Mouse (Mus musculus) adipocyte (in vitro differentiated cells): ENCODE measurements around the gene Tjp2.
A peak's percentile ranks its signal among the peaks of the same experiment; 100 is the strongest.

Source experiments
- DNase-seq: peaks from one replicate; pipeline ENCODE4 v3.0.0-alpha.2; 2016; ENCODE audit warnings: low spot score

Tjp2 gene

DNA sequence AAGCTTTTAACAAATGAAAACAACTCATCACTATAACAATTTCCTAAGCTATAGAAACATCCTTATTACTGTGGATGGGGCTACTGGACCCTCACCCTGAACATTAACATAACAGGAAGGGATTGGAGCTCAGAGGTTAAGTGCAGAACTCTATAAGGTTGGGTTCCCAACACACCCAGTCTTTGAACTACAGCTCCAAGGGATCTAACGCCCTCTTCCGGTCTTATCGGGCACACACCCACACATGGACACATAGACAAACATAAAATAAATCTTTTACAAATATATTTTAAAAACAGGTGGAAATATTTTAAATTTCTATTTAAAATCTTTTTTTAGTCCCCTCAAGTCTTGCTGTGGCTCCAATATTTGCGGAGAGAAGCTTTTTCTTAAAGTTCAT is 3.4 kb downstream of the Tjp2 start:
- DNase-seq = no peak

DNA sequence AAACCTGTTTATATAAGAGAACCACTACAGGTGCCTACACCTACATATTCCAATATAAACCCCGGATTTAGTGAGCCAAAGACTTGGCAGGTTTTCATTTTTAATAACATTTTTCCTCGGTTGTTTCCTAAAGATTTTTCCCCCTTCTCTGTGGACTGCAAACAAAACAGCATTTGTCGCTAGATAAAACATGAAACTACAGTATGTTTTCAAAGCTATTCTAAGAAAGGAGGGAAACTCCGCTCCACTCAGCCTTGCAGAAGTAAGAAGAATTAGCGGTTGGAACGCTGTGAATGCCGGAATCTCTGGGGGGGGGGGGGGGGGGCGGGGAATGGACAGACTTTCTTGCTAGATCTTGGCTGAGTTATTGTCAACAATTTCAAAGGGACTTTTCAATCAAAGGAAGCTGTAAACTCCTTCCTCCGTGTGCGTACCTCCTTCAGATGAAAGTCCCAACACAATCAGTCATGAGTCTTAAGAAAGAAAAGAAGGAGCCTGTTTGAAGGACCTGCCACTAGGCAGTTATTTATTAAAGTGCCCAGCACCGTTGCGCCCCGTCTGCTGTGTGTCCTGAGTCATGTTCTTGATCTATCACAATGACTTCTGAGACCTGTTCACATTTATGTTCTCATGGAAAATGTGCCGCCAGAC is 3.9 kb downstream of the Tjp2 start:
- DNase-seq = no peak

DNA sequence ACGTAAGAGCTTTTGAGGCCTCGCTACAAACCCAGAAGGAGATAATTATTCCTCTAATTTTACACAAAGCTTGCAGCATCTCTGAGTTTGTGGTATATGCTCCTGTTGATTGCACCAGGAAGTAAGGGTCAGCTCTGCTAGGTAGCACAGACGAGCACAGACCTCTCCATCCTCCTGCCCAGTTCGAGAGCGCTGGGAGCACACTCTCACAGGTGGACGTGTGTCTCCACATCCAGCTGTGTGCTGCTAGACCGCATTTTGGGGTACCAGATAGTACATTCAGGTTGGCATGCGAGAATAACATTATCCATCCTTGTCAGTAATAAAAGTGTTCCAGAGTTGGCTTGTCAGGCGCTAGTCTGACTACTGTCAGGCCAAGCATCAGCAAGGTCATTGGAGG is 5.8 kb downstream of the Tjp2 start:
- DNase-seq = no peak

DNA sequence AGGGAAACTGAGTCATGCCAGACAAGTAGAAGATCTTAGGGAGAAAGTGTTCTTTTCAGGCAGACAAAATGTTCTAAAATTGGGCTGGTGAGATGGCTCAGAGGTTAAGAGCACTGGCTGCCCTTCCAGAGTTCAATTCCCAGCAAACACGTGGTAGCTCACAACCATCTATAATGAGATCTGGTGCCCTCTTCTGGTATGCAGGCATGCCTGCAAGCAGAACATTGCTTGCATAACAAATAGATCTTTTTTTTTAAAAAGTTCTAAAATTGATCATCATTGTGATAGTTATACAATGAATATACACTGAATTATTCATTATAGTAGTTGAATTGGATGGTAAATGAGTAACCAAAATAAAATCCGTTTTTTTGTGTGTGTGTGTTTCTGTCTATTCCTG is 6.5 kb downstream of the Tjp2 start:
- DNase-seq = no peak

DNA sequence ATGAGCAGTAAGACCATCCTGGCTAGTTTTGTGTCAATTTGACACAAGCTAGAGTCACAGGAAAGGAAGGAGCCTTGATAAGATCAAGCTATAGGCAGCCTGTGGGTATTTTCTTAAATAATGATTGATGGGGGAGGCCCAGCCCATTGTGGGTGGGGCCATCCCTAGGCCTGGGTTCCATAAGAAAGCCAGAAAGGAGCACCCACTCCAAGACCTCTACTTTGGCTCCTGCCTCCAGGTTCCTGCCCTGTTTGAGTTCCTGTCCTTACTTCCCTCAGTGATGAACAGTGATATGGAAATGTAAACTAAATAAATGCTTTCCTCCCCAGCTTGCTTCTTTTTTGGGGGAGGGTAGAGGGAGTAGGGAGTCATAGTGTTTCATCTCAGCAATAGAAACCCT is 7.0 kb downstream of the Tjp2 start:
- no peak for DNase-seq

DNA sequence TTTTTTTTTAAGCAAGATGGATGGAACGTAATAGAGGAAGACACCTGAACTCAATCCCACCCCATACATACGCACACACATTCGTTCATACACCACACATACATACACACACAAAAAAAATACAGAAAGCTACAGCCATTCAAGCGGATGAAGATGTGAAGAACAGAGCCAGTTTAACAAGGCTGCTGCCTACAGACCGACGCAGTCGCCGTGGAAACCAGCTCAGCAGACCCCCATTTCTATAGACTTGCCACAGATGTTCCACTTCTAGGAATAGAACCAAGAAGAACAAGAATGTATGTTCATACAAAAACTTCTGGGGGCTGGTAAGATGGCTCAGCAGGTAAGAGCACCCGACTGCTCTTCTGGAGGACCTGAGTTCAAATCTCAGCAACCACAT is 8.1 kb downstream of the Tjp2 start:
- DNase-seq = no peak

DNA sequence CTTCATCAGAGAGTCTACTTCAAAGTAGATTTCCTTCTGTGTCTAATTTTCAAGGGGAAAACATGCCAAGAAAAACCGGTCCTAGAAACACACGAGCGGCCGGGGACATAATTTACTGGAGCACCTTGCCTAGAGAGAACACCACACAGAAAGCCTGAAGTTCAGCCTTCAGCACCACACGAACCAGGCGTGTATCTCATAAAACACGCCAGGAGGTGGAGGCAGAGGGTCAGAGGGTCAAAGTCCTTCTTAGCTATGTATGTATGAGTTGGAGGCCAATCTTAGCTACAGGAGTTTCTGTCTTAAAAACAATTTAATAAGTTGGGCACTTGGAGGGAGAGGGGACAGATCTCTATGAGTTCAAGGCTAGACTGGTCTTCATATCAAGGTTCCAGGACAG is 9.9 kb downstream of the Tjp2 start:
- no peak for DNase-seq

DNA sequence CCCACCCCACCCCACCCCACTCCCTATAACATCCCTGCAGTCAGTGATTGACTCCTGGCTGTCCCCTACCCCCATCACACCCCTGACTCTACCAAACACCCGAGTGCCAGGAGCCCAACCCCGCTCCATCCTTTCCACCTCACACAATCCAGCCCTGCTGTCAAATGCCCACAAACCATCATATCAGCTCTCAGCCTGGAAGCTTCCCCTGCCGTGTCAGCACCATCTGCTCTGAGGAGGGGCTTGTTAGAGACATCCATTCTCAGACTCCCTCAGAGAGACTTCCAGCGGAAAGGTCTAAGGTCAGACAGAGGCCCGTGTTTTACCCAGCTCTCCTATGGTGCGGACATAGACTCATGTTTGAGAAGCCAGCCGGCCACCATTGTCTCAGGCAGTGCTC is 11.5 kb downstream of the Tjp2 start:
- no peak for DNase-seq

DNA sequence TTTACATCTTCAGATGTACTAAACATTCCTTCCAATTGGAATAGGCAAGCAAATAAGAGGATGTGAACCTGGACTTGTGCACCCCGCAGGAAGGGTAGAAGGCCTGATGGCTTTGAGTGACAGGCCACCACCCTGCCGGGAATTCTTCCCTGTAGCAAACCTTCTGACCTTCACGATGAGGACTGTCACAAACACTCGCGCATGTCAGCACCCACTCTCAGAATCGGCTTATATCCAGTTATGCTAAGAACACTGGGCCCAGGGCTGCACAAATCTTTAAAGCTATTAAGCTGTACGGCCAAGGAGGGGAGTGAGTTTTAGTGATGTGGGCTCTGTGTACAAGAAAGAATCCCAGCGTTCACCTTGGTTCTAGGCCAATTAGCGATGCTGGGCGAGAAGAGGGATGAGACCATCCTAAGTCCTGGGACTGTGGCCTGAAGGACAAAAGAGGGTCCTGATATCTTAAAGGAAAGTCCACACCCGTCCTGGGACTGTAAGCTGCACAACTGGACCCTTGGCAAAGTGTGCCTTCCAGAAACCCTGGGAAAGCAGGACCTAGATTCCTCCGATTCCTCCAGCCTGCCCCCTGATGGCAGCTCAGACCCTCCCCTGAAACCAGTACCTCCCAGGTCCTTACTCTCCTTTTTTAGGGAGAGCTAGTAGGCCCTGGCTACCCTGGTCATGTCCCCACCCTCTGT is 12.1 kb downstream of the Tjp2 start:
- no peak for DNase-seq

DNA sequence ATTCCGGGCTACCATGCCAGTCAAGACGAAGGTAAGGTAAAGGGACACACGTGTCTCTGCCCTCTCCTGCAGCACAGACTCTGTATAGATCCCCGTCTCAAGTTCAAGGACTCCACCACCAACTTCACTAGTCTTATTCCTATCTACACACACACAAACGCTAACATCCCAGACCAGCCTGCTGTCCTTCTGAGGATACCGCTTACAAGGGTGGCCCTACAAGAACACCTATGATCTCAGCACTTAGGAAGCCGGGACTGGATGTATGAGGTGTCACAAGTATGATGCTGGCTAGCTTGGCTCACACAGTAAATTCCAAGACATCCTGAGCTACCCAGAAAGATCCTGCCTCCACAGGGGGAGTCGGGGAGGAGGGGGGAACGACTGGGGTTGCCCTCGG is 13.7 kb downstream of the Tjp2 start:
- DNase-seq = no peak

DNA sequence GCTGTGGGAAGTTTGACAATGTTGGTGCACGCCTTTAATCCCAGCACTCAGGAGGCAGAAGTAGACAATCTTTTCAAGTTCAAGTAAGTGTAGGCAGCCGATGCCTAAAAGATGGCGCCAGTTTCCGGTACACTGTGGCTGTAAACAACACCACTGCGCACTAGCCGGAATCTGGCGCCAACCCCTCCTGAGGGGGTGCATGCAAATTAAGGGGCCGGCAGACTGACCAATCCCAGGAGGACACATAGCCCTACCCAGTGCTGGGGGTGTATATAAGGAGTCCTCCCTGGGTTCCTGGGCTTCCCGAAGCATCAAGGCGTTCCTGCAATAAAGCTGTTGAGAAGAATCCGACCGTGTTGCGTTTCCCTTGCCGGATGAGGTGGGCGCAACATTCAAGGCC is 15.3 kb downstream of the Tjp2 start:
- DNase-seq = no peak

DNA sequence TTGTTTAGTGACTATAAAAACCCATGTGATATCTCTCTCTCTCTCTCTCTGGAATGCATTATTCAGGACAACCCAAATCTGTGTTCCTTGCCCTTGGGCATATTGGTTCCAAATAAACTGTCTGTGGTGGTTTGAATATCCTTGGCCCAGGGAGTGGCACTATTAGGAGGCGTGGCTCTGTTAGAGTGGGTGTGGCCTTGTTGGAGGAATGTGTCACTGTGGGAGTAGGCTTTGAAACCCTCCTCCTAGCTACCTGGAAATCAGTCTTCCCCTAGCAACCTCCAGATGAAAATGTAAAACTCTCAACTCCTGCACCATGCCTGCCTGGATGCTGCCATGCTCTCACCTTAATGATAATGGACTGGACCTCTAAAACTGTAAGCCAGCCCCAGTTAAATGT is 16.9 kb downstream of the Tjp2 start:
- no peak for DNase-seq

DNA sequence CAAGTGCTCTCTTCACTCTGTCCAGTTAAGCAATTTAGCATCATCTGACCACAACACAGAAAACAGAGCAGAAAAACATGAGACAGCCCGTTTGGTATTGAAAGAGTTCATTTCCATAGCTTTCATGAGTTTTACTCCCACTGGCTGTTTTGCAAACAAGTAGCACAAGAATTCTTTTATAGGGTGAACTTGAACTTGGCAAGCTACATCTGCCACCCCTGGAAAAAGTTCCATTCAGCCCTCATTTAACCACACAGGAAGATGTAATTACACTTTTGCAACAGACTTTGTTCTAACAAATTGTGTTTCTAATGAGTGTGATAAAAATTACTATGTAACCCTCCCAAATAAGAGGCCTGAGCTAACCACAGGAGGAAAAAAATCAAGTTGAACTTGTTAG is 19.8 kb downstream of the Tjp2 start:
- peak; percentile 29 for DNase-seq

DNA sequence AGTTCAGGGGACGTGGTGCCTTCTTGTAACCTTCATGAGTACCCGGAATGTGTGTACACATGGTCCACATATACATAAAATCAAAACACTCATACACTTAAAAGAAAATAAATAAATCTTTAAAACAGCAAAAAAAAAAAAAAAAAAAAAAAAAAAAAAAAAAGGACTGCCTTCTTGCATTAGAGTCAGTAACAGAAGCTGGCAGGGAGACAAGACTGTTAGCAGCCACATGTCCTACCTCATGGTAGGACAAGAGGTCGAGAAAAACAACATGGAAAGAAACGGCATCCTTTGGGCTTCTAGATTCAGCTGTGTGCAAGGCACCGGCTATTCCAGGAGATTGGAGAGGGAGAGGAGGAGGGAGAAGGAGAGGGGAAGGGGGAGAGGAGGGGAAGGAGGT is 23.0 kb downstream of the Tjp2 start:
- peak; percentile 53 for DNase-seq

DNA sequence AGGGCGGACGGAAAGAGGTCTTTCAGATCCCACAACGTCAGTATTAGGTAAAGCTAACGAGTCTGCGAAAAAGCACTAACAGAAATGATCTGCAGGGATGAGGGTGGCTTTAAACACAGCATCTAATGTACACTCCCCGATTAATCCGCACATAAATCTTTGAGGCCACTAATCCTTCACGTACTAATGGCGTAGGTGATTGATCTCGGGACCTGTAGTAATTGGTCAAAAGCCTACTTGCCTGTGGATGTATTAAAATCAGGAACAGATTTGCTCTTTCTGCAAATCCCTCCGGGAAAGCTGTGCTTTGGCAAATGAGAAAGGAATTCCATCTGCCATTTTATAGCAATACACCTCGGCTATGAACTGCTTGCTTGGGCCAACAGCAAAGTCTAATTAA is 24.3 kb downstream of the Tjp2 start:
- DNase-seq = no peak

DNA sequence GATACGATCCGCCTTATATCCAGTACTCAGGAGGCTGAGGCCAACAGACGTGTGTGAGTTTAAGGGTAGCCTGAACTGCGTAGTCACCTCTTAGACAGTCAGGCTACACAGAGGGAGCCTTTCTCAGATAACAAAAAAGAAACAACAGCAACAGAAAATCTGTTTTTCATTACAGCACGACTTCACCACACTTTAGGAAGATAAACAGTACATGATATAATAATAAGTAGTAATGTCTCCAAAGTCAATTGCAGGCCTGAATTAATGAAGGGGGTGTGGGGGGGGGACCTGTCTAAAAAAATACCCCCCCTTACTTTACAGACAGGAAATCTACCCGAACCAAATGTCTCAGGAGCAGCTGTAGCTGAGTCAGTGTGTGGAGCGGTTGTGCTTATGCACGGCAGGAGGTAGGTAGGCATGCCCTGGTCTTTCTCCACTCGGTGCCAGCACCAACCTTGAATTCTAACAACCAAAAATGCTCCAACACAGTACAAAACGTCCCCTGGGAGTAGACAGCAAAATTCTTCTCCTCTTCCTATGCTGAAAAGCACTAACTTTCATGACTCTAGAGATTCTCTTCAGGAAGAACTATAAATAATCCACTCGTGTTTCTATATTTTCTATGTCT is 26.0 kb downstream of the Tjp2 start:
- DNase-seq = no peak

DNA sequence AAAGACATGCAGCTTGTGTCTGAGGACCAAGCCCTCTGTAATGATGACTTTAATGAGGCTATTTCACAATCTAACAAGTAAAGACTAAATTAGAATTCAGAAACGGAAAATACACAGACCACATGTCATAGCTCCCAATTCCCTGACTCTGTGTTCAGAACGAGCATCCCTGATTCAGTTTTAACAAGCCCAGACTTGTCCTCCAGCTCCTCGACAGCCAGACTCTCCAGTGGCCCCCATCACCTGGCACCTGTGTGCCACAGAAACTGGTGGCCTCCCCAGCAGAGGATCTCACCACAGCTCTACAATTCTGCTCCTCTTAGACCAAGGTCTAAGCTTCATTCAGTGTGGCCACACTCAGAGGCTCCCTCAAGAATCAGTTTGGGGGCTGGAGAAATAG is 27.5 kb downstream of the Tjp2 start:
- DNase-seq = no peak

DNA sequence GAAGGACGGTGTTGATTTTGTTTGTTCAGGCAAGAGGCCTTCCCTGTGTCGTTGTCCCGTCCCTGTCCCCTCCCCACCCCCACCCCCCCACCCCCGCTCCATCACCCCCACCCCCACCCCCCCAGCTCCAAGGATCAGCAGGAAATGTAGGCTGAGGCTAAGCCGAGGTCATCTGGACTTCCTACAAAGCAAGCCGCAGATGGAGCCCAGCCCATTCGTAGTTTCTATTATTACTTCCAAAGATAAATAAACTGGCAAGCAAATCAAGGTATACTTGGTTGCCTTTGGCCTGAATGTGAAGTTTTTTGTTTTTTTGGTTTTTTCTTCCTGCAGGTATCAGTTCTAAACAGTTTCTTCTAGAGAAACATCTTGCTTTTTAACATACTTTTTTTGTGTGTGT is 29.6 kb downstream of the Tjp2 start:
- DNase-seq = no peak

DNA sequence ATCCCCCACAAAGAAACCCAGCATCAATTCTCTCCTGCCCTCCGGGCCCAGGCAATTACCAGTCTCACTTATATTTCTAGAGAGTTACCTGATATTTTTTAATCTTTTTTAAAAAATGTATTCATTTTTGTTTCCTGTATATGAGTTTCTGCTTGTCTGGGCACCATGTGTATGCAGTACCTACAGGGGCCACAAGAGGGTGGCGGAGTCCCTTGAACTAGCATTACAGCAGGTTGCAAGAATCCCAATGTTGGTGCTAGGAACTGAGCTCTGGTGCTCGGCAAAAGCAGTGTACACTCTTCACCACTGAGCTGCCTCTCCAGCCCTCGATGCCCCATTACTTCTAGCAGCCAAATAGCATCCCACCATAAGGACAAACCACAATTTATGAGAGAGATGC is 30.6 kb downstream of the Tjp2 start:
- DNase-seq = no peak

DNA sequence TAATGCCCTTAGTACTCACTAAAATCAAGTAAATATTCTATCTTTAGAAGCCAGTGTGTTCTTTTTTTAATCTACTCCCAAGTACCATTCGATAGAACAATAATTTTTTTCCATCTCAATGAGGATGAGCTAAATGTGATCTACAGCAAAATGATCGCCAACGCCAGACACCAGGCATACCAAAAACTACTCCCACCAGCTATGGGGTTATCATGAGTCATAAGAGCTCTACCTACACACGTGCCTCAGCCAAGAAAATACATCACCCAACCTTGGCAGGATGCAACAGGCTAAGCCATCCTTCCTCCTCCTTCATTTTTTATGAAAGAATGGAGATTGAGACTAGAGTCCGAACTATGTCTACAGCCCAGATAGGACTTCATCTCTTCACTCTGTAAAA is 31.9 kb downstream of the Tjp2 start:
- DNase-seq = no peak

DNA sequence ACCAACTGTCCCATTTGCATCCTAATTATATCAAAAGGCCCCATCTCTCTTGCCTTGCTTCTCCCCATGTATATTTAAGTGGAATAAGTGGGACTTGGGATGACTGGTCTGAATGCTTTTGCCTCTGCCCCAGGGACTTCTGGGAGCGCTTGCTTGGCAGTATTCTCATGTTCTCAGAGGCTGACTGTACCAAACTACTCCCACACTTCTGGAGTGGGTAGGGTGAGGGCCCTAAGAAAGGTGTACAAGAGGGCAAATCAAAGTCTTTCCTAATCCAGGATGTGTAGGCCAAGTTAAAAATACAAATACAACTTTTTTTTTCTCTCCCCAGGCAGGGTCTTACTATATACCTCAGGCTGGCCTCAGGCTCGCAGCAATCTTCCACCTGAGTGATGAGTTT is 37.0 kb downstream of the Tjp2 start:
- peak; percentile 40 for DNase-seq

DNA sequence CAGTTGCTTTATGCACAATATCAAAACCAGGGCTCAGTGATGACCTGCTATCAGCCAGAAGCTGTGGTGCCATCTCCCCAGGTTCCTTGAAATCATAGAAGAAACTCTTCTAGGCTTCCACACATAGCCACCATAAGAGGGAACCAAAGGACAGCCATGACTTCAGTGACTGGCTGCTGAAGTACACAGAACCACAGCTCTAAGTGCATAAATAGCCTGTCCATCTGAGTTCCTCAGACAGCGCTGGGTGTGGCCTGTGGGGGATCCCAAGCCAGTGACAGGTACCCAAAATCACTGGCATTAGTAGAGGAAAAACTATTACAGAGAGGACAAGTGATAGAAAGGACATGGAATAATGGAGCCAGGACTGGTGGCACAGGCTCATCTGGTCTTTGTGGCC is 37.5 kb downstream of the Tjp2 start:
- peak; percentile 35 for DNase-seq

DNA sequence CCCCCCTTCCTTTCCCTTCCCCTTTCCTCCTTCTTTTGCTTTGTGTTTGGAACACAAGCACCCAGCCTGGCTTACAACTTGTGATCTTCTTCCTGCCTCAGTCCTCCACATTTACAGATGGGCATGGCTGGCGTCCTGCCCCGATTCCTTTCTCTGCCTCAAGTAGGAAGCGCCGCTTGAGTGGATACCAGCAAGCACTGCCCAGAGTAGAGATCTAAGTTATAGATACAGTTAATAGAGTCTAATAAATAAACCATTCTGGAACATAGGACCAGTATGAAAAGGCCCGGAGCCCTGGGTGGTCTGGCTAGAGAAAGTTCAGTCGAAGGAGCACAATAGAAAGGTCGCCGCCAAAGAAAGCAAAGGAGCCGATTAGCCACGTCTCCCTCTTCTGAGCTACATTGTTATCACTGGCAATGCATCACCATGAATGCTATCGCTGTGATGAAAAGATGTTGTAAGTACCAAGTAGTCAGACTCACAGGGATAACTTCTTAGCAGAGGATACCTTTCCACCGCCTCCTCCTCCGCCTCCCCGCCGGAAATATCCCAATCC is 41.1 kb downstream of the Tjp2 start:
- no peak for DNase-seq

DNA sequence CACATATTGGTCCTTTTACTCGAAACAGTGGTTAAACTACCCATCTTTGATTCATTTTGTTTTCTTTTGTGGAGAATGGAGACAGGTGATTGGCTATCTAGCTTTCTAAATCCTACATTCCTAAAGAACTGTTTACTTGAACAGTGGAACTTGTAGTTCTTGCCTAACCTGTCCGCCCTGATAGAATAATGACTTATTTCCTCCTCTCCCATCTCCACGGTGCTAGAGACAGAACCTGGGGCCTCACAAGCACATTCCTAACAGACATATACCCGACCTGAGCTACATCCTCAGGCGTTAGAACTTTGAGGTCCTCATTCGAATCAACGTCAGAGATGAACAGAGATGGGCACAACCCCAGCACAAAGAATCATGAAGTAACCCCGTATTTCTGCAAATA is 44.4 kb downstream of the Tjp2 start:
- no peak for DNase-seq
